Mouse (Mus musculus): Measurements from ENCODE around the gene Ap2m1.
"Not testable (repeated sequence)": the region's sequence is repeated elsewhere in the genome, so short reads cannot be mapped to it uniquely, and the experiment has no call there.

Gene Ap2m1

DNA sequence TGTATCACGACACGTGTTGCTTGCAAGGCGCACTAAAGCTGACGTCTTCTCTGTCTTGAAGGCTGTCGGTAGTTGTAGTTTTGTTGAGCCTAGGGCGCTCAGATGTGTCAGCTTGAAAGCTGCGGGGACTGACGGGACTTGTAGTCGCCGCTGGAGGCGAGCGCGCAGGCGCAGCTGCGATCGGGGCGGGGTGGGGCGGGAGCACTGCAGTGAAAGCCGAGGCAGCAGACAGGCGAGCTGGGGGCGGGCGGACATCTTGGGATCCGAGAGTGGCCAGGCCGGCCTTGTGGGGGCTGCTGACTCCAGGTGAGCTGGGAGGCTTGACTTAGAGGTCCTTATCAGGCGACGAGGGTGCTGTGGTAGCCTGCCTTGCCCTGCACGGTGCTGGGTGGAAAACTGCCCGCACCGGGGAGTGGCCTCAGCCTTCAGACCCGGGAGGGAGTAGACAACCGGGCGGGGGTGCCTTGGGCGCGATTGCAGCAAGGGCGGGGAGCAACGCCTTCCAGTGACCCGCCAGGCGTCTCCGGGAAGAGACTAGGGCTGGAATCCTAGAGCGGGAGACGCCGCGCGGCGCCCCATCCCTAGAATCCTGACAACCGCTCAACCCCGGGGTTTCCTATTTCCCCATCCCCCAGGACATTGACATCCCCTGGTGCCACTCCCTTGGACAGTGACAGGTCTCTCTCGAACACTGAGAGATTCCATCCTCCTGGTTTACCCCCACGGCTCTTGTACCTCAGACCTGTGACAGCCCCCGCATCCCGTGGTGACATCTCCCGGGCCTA lies at the start of gene Ap2m1:
TSS of gene Ap2m1 (plus strand) at position 183 of the 785 bp plus-strand sequence.
- no peaks in the 10 kb centered on the region for H3K27me3 ChIP-seq (ENCODE audit: control insufficient read depth, insufficient read depth, low read length, poor library complexity, severe bottlenecking)

DNA sequence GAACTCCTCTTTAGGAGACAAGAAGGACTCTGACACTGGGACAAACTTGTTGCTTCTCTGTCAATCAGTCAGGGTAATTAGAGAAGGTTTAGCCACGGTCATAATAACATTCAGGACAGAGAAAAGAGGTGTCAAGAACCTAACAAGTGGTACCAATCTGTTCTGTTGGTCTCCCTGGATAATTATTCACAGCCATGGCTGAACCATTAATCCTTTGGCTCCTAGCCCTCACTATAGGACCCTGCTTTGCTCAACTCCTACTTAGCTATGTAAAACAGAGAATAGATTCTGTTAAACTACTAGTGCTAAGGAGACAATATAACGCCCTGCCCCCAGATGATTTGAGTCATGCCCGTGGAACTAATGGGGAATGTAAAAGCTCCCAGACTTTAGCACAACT lies 49.2 kb upstream of the Ap2m1 start:
- Histone ChIP-seq H3K36me3 (ENCODE audit: control insufficient read depth, insufficient read depth, low read length, poor library complexity, severe bottlenecking) (no peaks in the 10 kb centered on the region), H3K27me3 (ENCODE audit: control insufficient read depth, insufficient read depth, low read length, poor library complexity, severe bottlenecking) (no peaks in the 10 kb centered on the region)
- no peak for DNase-seq (ENCODE audit: low read depth, low spot score)

More for the DNA sequence above, at the start of gene Ap2m1:
- H3K36me3 ChIP-seq (ENCODE audit: control insufficient read depth, insufficient read depth, low read length, poor library complexity, severe bottlenecking), result peaks cover 2% of the 10 kb centered on the region; the same call in 1 of the 2 replicates
- peak; percentile 99 for DNase-seq (ENCODE audit: low read depth, low spot score)

DNA sequence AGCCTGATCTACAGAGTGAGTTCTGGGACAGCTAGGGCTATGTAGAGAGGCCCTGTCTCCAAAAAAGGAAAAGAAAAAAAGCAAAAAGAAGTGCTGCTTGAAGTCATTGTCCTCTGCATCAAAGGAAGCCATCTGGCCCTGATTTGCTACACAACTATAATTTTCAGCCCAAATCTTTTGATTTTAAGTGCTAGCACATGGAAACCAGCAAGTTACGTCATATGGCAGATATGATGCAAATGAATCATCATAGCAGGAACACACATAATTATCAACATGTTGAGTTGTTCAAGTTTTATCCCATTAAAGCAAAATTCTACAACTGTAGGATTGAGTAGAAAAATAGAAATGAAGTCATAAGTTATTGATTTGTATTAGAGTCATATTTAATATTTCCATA lies 47.1 kb upstream of the Ap2m1 start:
- Histone ChIP-seq H3K27me3 (ENCODE audit: control insufficient read depth, insufficient read depth, low read length, poor library complexity, severe bottlenecking) (no peaks in the 10 kb centered on the region), H3K36me3 (ENCODE audit: control insufficient read depth, insufficient read depth, low read length, poor library complexity, severe bottlenecking) (no peaks in the 10 kb centered on the region)
- no peak for DNase-seq (ENCODE audit: low read depth, low spot score)

DNA sequence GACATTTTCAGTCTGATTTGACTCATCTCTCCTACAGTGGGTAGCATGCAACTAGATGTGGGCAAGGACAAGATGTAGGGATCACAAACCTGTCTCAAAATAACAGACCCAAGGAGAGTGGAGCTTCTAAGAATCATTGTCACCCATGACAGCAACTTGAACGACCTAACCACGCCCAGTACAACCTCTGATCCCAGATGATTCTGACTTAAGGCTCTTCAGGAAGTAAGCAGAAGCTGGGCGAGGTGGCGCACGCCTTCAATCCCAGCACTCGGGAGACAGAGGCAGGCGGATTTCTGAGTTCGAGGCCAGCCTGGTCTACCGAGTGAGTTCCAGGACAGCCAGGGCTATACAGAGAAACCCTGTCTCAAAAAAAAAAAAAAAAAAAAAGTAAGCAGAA lies 46.5 kb upstream of the Ap2m1 start:
- H3K36me3 ChIP-seq (ENCODE audit: control insufficient read depth, insufficient read depth, low read length, poor library complexity, severe bottlenecking); H3K27me3 ChIP-seq (ENCODE audit: control insufficient read depth, insufficient read depth, low read length, poor library complexity, severe bottlenecking); DNase-seq (ENCODE audit: low read depth, low spot score): not testable (repeated sequence)

DNA sequence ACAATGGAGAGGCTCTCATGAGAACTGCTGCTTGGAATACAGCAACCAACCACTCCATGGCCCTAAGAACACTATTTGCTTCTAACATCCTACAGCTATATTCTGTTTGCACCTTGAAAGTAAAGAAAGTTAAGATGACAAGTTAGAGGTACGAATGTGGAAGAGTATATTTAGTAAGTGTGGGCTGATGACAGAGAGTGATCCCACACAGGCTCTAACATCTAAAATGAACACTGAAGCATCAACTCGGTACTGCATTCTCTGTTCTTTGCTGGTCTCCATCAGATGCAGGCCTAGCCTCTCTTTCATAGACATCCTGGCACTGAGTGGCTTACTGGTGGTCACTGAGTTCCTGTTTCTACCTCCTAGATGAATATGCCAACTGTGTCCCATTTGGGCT lies 46.0 kb upstream of the Ap2m1 start:
- no peaks in the 10 kb centered on the region for H3K27me3 ChIP-seq (ENCODE audit: control insufficient read depth, insufficient read depth, low read length, poor library complexity, severe bottlenecking)
- no peak for DNase-seq (ENCODE audit: low read depth, low spot score)

DNA sequence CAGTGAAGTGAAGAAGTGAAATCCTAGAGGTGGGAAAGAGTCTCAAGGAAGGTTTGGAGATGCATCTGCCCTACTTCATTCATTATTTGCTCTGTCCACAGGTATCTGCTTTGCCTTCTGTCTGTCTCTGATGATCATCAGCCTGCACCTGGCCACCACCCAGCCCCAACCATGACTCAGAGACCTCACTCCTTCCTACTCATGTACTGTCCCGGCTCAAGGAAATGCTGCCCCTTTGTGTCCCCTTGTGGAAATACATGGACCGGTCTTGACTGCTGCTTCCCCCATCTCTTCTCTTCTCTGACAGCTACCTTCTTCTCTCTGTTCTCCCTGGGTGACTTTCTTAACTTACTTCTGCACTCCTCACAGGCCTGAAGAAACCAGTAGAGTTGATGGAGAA lies 44.7 kb upstream of the Ap2m1 start:
- no peak for DNase-seq (ENCODE audit: low read depth, low spot score)
- no peaks in the 10 kb centered on the region for H3K27me3 ChIP-seq (ENCODE audit: control insufficient read depth, insufficient read depth, low read length, poor library complexity, severe bottlenecking)
- H3K36me3 ChIP-seq (ENCODE audit: control insufficient read depth, insufficient read depth, low read length, poor library complexity, severe bottlenecking), result no peaks in the 10 kb centered on the region

More for the DNA sequence above, 46.0 kb upstream of the Ap2m1 start:
- no peaks in the 10 kb centered on the region for H3K36me3 ChIP-seq (ENCODE audit: control insufficient read depth, insufficient read depth, low read length, poor library complexity, severe bottlenecking)

DNA sequence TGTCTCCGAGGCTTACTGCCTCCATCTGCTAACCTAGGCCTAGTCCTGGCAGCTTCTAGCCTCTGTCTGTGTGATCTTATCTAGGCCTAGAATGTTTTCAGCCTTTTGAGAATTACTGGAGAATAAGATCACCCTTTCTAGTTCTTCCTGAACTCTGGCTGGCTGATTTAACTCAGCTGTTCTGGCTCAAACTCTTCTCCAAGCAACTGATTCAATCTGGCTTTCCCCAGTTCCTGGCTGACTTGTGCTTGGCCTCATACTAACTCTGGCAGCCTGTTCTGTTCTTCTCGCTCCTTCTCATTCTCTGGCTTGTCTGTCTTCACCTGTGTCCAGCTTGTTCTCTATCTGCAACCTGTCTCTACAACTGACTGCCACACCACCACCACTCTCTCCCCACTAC lies 44.0 kb upstream of the Ap2m1 start:
- no peaks in the 10 kb centered on the region for H3K36me3 ChIP-seq (ENCODE audit: control insufficient read depth, insufficient read depth, low read length, poor library complexity, severe bottlenecking)
- no peak for DNase-seq (ENCODE audit: low read depth, low spot score)
- H3K27me3 ChIP-seq (ENCODE audit: control insufficient read depth, insufficient read depth, low read length, poor library complexity, severe bottlenecking), result no peaks in the 10 kb centered on the region

DNA sequence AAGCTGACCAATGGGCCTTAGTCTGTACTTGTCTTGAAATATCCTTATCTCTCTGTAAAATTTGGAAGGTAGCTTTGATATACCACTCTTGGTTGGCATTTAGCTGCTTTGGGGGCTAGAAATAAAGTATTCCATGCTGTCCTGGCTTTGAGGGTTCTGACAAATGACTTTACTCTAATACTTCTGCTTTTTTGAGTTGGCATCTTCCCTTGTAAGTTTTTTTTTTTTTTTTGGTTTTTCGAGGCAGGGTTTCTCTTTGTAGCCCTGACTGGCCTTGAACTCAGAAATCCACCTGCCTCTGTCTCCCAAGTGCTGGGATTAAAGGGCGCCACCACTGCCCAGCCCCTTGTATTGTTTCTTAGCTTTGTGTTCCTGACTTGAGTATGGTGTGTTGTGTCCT lies 41.8 kb upstream of the Ap2m1 start:
- no peaks in the 10 kb centered on the region for H3K36me3 ChIP-seq (ENCODE audit: control insufficient read depth, insufficient read depth, low read length, poor library complexity, severe bottlenecking)
- no peak for DNase-seq (ENCODE audit: low read depth, low spot score)
- H3K27me3 ChIP-seq (ENCODE audit: control insufficient read depth, insufficient read depth, low read length, poor library complexity, severe bottlenecking), result no peaks in the 10 kb centered on the region

DNA sequence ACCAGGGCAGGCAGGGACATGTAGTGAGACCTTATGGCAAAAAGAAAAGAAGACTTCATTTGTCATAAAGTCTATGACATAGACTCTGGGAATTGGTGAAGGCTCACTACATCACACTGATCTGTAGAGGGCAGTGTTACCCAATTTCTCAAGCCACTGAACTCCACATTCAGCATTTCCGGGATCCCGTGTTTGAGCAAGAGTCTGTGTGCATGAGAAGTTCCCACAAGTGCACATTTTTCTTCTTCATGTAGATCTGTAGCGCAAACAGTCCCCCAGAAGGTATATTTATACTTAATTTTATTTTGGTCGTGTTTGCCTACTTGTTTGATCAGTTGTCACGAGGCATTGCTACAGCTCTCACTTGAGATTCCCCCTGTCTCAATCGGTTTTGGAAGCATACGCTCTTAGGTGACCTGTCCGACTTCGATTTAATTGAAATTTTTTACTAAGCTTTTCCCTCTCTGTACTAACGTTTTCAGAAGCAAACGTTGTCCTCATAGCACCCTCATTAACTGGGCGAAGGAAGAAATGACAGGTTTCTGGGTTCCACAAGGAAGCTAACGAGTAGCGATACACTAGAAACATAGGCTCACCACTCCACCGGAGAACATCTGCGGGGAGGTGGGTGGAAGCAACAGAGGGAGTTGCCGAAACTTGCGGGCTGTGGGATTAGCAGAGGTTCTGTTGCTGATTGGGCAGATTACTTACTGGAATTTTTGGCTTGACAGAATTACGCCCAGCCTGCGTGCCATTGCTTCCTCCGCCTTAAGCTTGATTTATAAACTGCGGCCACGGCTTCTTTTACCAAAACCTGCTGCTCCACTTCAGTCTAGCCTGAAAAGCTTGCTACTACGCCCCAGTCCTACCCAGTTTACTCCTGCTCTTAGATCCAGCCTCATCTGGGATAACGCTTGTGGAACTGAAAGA lies 38.3 kb upstream of the Ap2m1 start:
- peak; percentile 86 for DNase-seq (ENCODE audit: low read depth, low spot score)

DNA sequence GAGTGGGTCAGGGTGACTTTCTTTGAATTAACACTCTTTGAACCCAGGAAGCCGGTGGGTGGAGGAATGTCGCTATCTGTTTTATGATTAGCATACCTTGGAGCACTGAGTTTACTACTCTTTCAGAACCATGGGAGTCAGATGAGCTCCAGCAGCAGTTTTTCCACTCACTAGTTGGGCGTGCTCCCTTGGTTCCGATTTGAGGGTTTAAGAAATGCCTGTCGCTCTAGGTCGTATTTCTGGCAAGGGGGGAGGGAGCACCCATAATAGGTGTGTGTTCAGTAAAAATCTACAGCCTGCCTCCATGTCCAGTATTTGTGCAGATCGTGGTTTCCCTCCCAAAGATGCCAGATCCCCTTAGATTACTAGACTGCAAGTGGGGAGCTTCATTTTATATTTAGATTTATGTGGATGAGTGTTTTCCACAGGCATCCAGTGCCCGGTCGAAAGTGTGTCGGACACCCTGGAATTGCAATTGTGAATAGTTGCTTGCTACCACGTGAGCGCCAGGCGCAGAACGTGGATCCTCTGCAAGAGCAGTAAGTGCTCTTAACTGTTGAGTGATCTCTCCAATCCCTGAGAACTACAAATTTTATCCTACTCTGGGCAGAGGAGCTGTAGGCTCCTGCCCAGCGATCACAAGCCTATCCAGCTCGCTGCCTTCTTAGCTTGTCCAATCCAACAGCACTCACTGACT lies 37.1 kb upstream of the Ap2m1 start:
- Histone ChIP-seq H3K27me3 (ENCODE audit: control insufficient read depth, insufficient read depth, low read length, poor library complexity, severe bottlenecking) (no peaks in the 10 kb centered on the region), H3K36me3 (ENCODE audit: control insufficient read depth, insufficient read depth, low read length, poor library complexity, severe bottlenecking) (peaks cover 13% of the 10 kb centered on the region)
- no peak for DNase-seq (ENCODE audit: low read depth, low spot score)

More for the DNA sequence above, 38.3 kb upstream of the Ap2m1 start:
- no peaks in the 10 kb centered on the region for H3K27me3 ChIP-seq (ENCODE audit: control insufficient read depth, insufficient read depth, low read length, poor library complexity, severe bottlenecking)
- H3K36me3 ChIP-seq (ENCODE audit: control insufficient read depth, insufficient read depth, low read length, poor library complexity, severe bottlenecking), result peaks cover 7% of the 10 kb centered on the region; the same call in 1 of the 2 replicates

DNA sequence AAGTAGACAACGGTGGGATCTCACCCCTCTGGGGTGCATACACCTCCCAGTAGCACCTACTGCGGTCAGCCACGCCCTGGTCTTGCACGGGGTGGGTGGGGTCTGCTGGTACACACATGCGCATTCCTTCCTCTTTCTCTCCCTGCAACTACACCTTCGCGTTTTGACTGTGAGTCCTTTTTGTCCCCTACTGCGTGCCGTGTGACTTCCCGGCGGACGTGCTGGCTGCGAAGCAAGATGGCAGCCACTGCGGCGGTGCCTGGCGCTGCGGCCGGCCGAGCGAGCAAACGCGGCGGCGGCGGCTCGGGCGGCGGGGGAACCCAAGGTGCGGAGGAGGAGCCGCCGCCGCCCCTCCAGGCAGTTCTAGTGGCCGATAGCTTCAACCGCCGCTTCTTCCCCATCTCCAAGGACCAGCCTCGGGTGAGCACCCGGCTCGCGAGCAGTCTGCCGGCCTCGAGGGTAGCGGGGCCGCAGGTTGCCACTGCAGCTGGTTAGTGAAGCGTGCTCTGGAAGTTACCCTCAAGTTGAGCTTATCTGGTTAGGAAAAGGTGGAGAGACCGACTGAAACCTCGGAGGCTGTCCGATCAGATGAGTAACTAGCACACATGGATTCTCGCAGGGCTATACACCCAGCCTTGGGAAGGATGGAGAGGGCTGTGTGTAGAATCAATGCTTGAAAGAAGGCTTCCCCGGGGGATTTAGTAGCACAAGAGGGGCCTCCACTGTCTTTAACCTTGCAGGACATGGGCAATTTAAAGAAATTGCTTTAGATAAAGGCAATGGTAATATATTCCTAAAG lies 36.4 kb upstream of the Ap2m1 start, which contains the start of gene Eif2b5:
TSS of gene Eif2b5 (plus strand) at position 141 of the 799 bp plus-strand sequence.
- Histone ChIP-seq H3K27me3 (ENCODE audit: control insufficient read depth, insufficient read depth, low read length, poor library complexity, severe bottlenecking) (no peaks in the 10 kb centered on the region), H3K36me3 (ENCODE audit: control insufficient read depth, insufficient read depth, low read length, poor library complexity, severe bottlenecking) (peaks cover 19% of the 10 kb centered on the region)
- peak; percentile 96 for DNase-seq (ENCODE audit: low read depth, low spot score)

DNA sequence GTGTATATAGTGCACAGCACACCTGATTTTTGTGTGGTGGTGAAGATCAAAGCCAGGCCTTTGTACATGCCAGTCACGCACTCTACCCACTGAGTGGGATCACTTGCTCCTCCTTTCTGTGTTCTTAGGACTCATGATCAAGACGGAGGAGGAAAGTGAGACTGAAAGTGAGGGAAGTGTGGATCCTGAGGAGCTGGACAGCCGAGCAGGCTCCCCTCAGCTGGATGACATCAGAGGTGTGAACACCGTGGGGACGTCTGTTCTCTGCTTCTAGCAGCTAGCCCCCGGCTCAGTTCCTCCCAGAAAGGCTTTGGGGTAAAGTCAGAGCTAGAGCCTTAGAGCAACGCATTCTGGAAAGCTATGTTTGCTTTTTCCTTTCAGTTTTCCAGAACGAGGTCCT lies 29.3 kb upstream of the Ap2m1 start:
- peaks cover 29% of the 10 kb centered on the region for H3K36me3 ChIP-seq (ENCODE audit: control insufficient read depth, insufficient read depth, low read length, poor library complexity, severe bottlenecking)
- DNase-seq (ENCODE audit: low read depth, low spot score), result no peak
- no peaks in the 10 kb centered on the region for H3K27me3 ChIP-seq (ENCODE audit: control insufficient read depth, insufficient read depth, low read length, poor library complexity, severe bottlenecking)

DNA sequence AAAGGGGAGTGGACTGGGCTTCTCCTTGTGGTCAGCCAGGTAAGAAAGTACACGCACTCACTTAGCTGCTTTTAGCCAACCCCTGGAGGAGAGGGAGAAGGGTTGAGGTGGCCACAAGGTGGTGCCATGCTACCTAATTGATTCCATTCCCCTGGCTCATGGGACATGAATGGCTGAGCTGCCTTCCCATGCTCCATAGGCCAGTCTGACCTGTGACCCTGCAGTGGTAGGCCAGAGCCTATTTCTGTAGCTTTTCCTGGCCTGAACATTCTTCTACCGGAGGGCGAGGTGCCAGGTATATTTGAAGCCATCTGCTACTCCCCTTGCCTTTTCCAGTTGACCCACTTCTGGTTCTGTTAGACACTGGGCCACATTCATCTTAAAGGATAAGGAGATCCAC lies 25.9 kb upstream of the Ap2m1 start:
- Histone ChIP-seq H3K36me3 (ENCODE audit: control insufficient read depth, insufficient read depth, low read length, poor library complexity, severe bottlenecking) (peaks cover 10% of the 10 kb centered on the region), H3K27me3 (ENCODE audit: control insufficient read depth, insufficient read depth, low read length, poor library complexity, severe bottlenecking) (no peaks in the 10 kb centered on the region)
- peak; percentile 33 for DNase-seq (ENCODE audit: low read depth, low spot score)

DNA sequence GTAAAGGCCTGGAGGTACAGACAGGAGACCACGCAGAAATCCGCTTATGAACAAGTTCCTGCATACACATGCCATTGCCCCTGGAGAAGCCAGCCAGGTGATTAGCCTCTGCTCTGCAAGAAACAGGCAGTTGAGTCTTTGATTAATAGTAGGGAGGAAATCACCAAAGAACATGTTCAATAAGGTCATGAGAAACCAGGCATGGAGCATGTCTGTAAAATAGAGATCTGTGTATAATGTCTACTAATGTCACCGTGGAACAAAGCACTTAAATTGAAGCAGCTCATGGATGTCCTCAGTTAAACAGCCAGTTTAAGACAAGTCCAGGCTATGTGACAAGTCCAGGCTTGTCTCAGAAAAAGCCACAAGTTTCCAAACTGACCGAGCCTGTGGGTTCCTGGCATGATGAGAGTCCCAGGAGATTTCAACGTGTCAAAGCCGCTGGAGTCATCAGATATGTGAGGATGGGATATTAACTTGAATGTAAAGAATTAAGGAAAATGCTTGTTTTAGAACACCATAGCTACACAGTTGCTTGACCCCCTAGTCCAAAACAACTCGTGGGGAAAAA lies 23.9 kb upstream of the Ap2m1 start:
- H3K36me3 ChIP-seq (ENCODE audit: control insufficient read depth, insufficient read depth, low read length, poor library complexity, severe bottlenecking), result peaks cover 8% of the 10 kb centered on the region
- DNase-seq (ENCODE audit: low read depth, low spot score), result no peak
- H3K27me3 ChIP-seq (ENCODE audit: control insufficient read depth, insufficient read depth, low read length, poor library complexity, severe bottlenecking), result no peaks in the 10 kb centered on the region; the same call in 1 of the 2 replicates
